Mouse (Mus musculus) kidney, embryonic 16.5 days (tissue): Measurements from ENCODE around the gene Hsd17b12. TPM values are rescaled to one million over a fixed set of nuclear protein-coding genes. Genes with fewer than 3 reads are reported as not detected.
A peak's percentile ranks its signal among the peaks of the same experiment; 100 is the strongest.

Source experiments
- ATAC-seq: fragments of 200-750 bp; cut with Nextera tagmentation; 2 replicates; pipeline ENCODE4 v1.8.0; 2017; ENCODE audit warnings: moderate TSS enrichment; ENCODE audit not compliant: low FRiP score, low TSS enrichment
- H3K27ac ChIP-seq: fragments of 300-500 bp; sonication (generic); 2 replicates; pipeline ENCODE4 v1.5.1; 2014; ENCODE audit warnings: low read length
- H3K27me3 ChIP-seq: fragments of 300-500 bp; sonication (generic); 2 replicates; pipeline ENCODE4 v1.6.1; 2014; ENCODE audit warnings: low read length, control low read depth, mixed read lengths; ENCODE audit not compliant: insufficient read depth
- H3K36me3 ChIP-seq: fragments of 300-500 bp; sonication (generic); 2 replicates; pipeline ENCODE4 v1.6.1; 2014; ENCODE audit warnings: low read length, control low read depth, mixed read lengths; ENCODE audit not compliant: insufficient read depth
- H3K4me1 ChIP-seq: fragments of 300-500 bp; sonication (generic); 2 replicates; pipeline ENCODE4 v1.6.1; 2014; ENCODE audit warnings: low read length, control low read depth, mixed read lengths; ENCODE audit not compliant: insufficient read depth
- H3K4me2 ChIP-seq: fragments of 300-500 bp; sonication (generic); replicated peaks from 2 replicates; pipeline ENCODE4 v1.6.1; 2014; ENCODE audit warnings: low read depth, low read length
- H3K4me3 ChIP-seq: fragments of 300-500 bp; sonication (generic); 2 replicates; pipeline ENCODE4 v1.5.1; 2014; ENCODE audit warnings: mild to moderate bottlenecking, low read length
- H3K9ac ChIP-seq: fragments of 300-500 bp; sonication (generic); replicated peaks from 2 replicates; pipeline ENCODE4 v1.6.1; 2014; ENCODE audit warnings: low read length
- H3K9me3 ChIP-seq: fragments of 300-500 bp; sonication (generic); 2 replicates; pipeline ENCODE4 v1.6.1; 2016; ENCODE audit warnings: low read length, control low read depth
- WGBS: fragments of 180-500 bp; shearing (Covaris S2); extraction: QIAGEN DNeasy Blood & Tissue Kit; methylation state at CpG from one replicate; pipeline ENCODE4 v1.1.7; 2014; 5-methylcytosine and 5-hydroxymethylcytosine counted together
- polyA plus RNA-seq: library from polyadenylated mRNA; unstranded; fragments of >200 nt; fragmentation: Nextera tagmentation; extraction: Ambion mirVana; gene quantifications from 2 replicates; pipeline ENCODE4 v1.2.1, GENCODE M21; 2015

Hsd17b12 gene
- polyA plus RNA-seq, 1 experiment from 2014 or later = 146 TPM

GRCm38 (mm10) chr2:94035428-94036331, 122.1 kb downstream of the Hsd17b12 start:
- Histone ChIP-seq H3K27me3 (no peaks in the 10 kb centered on the region), H3K4me3 (no peak overlapping the region), H3K27ac (no peak overlapping the region), H3K9ac (no peak overlapping the region), H3K4me1 (no peaks in the 10 kb centered on the region), H3K9me3 (no peaks in the 10 kb centered on the region), H3K4me2 (no peak overlapping the region), H3K36me3 (peaks cover 7% of the 10 kb centered on the region; the same call in 1 of the 2 replicates)
- ATAC-seq = no peak
- 76% methylated on average over 9 of the region's 9 CpGs for WGBS

- peaks cover 7% of the 10 kb centered on the region; the same call in 1 of the 2 replicates for H3K36me3 ChIP-seq
- no peaks in the 10 kb centered on the region for H3K27me3 ChIP-seq
- H3K9ac ChIP-seq = no peak overlapping the region
- no peak overlapping the region for H3K4me3 ChIP-seq
- H3K27ac ChIP-seq = no peak overlapping the region
- no peak for ATAC-seq
- no peak overlapping the region for H3K4me2 ChIP-seq
- H3K4me1 ChIP-seq = no peaks in the 10 kb centered on the region
- no peaks in the 10 kb centered on the region for H3K9me3 ChIP-seq
Measured at GRCm38 (mm10) chr2:94030602-94031001, 127.2 kb downstream of the Hsd17b12 start.

GRCm38 (mm10) chr2:94024637-94025036, 133.1 kb downstream of the Hsd17b12 start:
- no peak for ATAC-seq
- Histone ChIP-seq H3K4me1 (no peaks in the 10 kb centered on the region), H3K27me3 (no peaks in the 10 kb centered on the region), H3K9me3 (no peaks in the 10 kb centered on the region), H3K27ac (no peak overlapping the region), H3K9ac (no peak overlapping the region), H3K4me2 (no peak overlapping the region), H3K36me3 (no peaks in the 10 kb centered on the region), H3K4me3 (no peak overlapping the region)
- 58% methylated on average over 6 of the region's 6 CpGs for WGBS

GRCm38 (mm10) chr2:94010335-94011291, 147.2 kb downstream of the Hsd17b12 start, which contains the start of gene Alkbh3:
Gene Alkbh3 (minus strand): TSS chr2:94010807.
- H3K9me3 ChIP-seq = 0 out of 2 replicates have a peak, but pooled peaks cover 5% of the 10 kb centered on the region
- H3K27ac ChIP-seq = peak within 1 kb of the TSS; percentile 34; the same call in 1 of the 2 replicates
- peak within 1 kb of the TSS; percentile 97 for H3K4me3 ChIP-seq
- 6% methylated on average over 47 of the region's 47 CpGs for WGBS
- peaks cover 17% of the 10 kb centered on the region for H3K36me3 ChIP-seq
- H3K9ac ChIP-seq = peak within 1 kb of the TSS; percentile 88
- H3K4me2 ChIP-seq = peak within 1 kb of the TSS; percentile 94
- peak; percentile 99 for ATAC-seq
- H3K27me3 ChIP-seq = no peaks in the 10 kb centered on the region
- H3K4me1 ChIP-seq = peaks cover 10% of the 10 kb centered on the region

- Histone ChIP-seq H3K4me3 (no peak overlapping the region), H3K27me3 (no peaks in the 10 kb centered on the region), H3K36me3 (peaks cover 56% of the 10 kb centered on the region), H3K9me3 (no peaks in the 10 kb centered on the region), H3K9ac (no peak overlapping the region), H3K4me2 (no peak overlapping the region), H3K27ac (no peak overlapping the region), H3K4me1 (no peaks in the 10 kb centered on the region)
- WGBS = 8% methylated on average over 2 of the region's 2 CpGs
- peak; percentile 74; the same call in 1 of the 2 replicates for ATAC-seq
Measured at GRCm38 (mm10) chr2:94002331-94002730, 155.4 kb downstream of the Hsd17b12 start.

GRCm38 (mm10) chr2:94001918-94002317, 155.8 kb downstream of the Hsd17b12 start:
- H3K27ac ChIP-seq = no peak overlapping the region; the same call in 1 of the 2 replicates
- no peak overlapping the region for H3K4me2 ChIP-seq
- no peaks in the 10 kb centered on the region for H3K9me3 ChIP-seq
- H3K36me3 ChIP-seq = peaks cover 56% of the 10 kb centered on the region
- WGBS = 79% methylated on average over 4 of the region's 4 CpGs
- H3K4me1 ChIP-seq = no peaks in the 10 kb centered on the region
- ATAC-seq = no peak
- no peak overlapping the region for H3K4me3 ChIP-seq
- H3K27me3 ChIP-seq = no peaks in the 10 kb centered on the region
- H3K9ac ChIP-seq = no peak overlapping the region

GRCm38 (mm10) chr2:94001411-94001810, 156.4 kb downstream of the Hsd17b12 start:
- Histone ChIP-seq H3K27me3 (no peaks in the 10 kb centered on the region), H3K36me3 (peaks cover 54% of the 10 kb centered on the region), H3K9ac (no peak overlapping the region), H3K4me2 (no peak overlapping the region), H3K27ac (peak overlapping the region; percentile 41; the same call in 1 of the 2 replicates), H3K4me1 (no peaks in the 10 kb centered on the region), H3K9me3 (no peaks in the 10 kb centered on the region), H3K4me3 (no peak overlapping the region)
- WGBS = 79% methylated on average over 6 of the region's 6 CpGs
- ATAC-seq = no peak

GRCm38 (mm10) chr2:93996254-93996653, 161.5 kb downstream of the Hsd17b12 start, which contains the start of gene Gm27027:
Gene Gm27027 (minus strand): TSS chr2:93996354.
- Histone ChIP-seq H3K9ac (no peak within 1 kb of the TSS), H3K4me3 (no peak within 1 kb of the TSS), H3K4me1 (no peaks in the 10 kb centered on the region), H3K36me3 (peaks cover 50% of the 10 kb centered on the region), H3K27ac (no peak within 1 kb of the TSS), H3K9me3 (no peaks in the 10 kb centered on the region), H3K4me2 (no peak within 1 kb of the TSS), H3K27me3 (no peaks in the 10 kb centered on the region)
- no peak for ATAC-seq
- WGBS = 82% methylated on average over 6 of the region's 6 CpGs

- Histone ChIP-seq H3K4me3 (no peak overlapping the region), H3K36me3 (peaks cover 40% of the 10 kb centered on the region), H3K9me3 (no peaks in the 10 kb centered on the region), H3K9ac (no peak overlapping the region), H3K27ac (no peak overlapping the region), H3K4me1 (no peaks in the 10 kb centered on the region), H3K27me3 (no peaks in the 10 kb centered on the region), H3K4me2 (no peak overlapping the region)
- no peak for ATAC-seq
- WGBS = 63% methylated on average over 3 of the region's 3 CpGs
Measured at GRCm38 (mm10) chr2:93992810-93993209, 165.0 kb downstream of the Hsd17b12 start.
